Mouse (Mus musculus): ENCODE results near the gene Gm11127. TPM values are rescaled to one million over a fixed set of nuclear protein-coding genes. Genes with fewer than 3 reads are reported as not detected.

Gene Gm11127
- polyA plus RNA-seq, 1 experiment from 2014 or later = not detected

DNA sequence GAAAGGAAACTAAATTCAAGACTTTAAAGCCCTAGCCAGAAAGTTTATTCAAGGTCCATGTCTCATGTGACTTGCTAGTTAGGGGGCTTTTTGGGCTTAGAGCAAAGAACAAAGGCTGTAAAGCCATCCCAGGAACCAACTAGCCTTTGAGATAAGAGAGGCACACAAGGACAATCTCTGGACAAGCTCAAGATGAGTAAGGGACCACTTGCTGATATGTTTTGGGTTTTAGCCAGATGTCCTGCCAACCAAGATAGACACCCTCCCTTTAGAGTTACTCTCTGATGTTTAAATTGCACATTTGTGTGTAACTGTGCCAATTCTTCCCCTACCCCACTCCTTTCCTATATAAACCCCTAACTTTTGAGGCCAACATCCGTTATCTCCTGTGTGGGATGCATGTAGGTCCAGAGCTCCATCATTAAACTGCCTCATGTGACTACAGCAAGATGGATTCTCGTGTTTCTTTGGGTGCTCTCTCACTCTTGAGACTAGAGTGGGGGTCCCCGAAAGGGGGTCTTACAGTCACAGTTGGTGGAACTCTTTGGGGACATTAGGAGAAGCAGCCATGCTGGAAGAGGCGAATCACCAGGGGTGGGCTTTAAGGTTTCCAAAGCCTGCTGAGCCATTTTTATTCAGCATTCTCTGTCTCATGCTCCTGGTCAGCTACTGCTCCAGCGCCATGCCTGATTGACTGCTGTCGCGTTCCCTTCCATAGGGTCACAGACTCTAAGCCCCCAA is 29.1 kb downstream of the Gm11127 start:
- H3K4me2 ChIP-seq (ENCODE audit: low read depth, severe bottlenecking) = no peak overlapping the region
- no peak for ATAC-seq (ENCODE audit: insufficient number of reproducible peaks, low FRiP score, low TSS enrichment, low read depth)
- H3K4me1 ChIP-seq (ENCODE audit: control insufficient read depth, insufficient read depth, low read length) = no peaks in the 10 kb centered on the region
- H3K27ac ChIP-seq (replicated peaks; ENCODE audit: low read depth, low read length) = no peak overlapping the region
- H3K27me3 ChIP-seq (ENCODE audit: control insufficient read depth, insufficient read depth, low read length) = peaks cover 4% of the 10 kb centered on the region; the same call in 1 of the 2 replicates
- 88% methylated on average over 7 of the region's 7 CpGs for WGBS
- no peaks in the 10 kb centered on the region for H3K36me3 ChIP-seq (ENCODE audit: control insufficient read depth, insufficient read depth, low read length)
- no peaks in the 10 kb centered on the region for H3K9me3 ChIP-seq (ENCODE audit: control insufficient read depth, low read length)
- DNase-seq (ENCODE audit: low spot score) = no peak
- no peak overlapping the region for H3K9ac ChIP-seq (ENCODE audit: low read length)
- H3K4me3 ChIP-seq (ENCODE audit: low read depth, low read length) = no peak overlapping the region

DNA sequence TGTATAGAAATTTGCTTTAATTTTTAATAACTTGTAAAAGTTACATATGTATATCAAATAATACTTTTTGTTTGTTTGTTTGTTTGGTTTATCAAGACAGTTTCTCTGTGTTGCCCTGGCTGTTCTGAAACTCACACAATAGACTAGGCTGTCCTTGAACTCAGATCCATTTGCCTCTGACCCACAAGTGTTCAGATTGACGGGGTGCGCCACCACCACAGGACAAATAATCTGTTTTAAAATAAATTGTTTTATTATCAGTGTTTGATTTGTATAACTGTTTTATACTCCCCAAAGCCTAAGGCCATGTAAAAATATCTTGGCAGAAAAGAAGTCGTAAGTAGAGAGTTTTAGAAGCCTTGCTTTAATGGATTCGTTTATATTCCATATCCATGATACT is 30.5 kb downstream of the Gm11127 start:
- Histone ChIP-seq H3K27me3 (ENCODE audit: control insufficient read depth, insufficient read depth, low read length) (peaks cover 4% of the 10 kb centered on the region; the same call in 1 of the 2 replicates), H3K27ac (replicated peaks; ENCODE audit: low read depth, low read length) (no peak overlapping the region), H3K4me3 (ENCODE audit: low read depth, low read length) (no peak overlapping the region), H3K9ac (ENCODE audit: low read length) (no peak overlapping the region), H3K36me3 (ENCODE audit: control insufficient read depth, insufficient read depth, low read length) (no peaks in the 10 kb centered on the region), H3K4me2 (ENCODE audit: low read depth, severe bottlenecking) (no peak overlapping the region), H3K4me1 (ENCODE audit: control insufficient read depth, insufficient read depth, low read length) (no peaks in the 10 kb centered on the region), H3K9me3 (ENCODE audit: control insufficient read depth, low read length) (no peaks in the 10 kb centered on the region)
- ATAC-seq (ENCODE audit: insufficient number of reproducible peaks, low FRiP score, low TSS enrichment, low read depth) (no peak), DNase-seq (ENCODE audit: low spot score) (no peak)
- WGBS = 91% methylated on average over 4 of the region's 4 CpGs

DNA sequence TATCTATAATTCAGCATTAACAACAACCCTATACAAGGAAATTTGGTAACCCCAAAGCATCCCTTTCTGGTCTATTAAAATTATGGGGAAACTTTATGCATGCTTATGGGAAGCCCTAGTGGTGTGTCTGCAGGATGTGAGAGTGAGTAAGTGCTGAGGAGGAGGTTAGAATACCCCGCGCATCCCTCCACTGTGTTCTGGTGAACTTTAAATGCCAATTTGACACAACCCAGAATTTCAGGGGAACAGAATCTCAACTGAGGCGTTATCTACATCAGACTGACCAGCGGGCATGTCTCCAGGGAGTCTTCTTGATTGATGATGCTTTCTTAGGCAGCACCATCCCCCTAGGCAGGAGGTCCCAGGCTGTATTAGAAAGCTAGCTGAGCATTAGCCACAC is 32.3 kb downstream of the Gm11127 start:
- no peaks in the 10 kb centered on the region for H3K27me3 ChIP-seq (ENCODE audit: control insufficient read depth, insufficient read depth, low read length)
- H3K4me3 ChIP-seq (ENCODE audit: low read depth, low read length) = no peak overlapping the region
- no peaks in the 10 kb centered on the region for H3K4me1 ChIP-seq (ENCODE audit: control insufficient read depth, insufficient read depth, low read length)
- H3K9me3 ChIP-seq (ENCODE audit: control insufficient read depth, low read length) = no peaks in the 10 kb centered on the region
- no peak overlapping the region for H3K27ac ChIP-seq (replicated peaks; ENCODE audit: low read depth, low read length)
- H3K9ac ChIP-seq (ENCODE audit: low read length) = no peak overlapping the region
- ATAC-seq (ENCODE audit: insufficient number of reproducible peaks, low FRiP score, low TSS enrichment, low read depth) = no peak
- H3K36me3 ChIP-seq (ENCODE audit: control insufficient read depth, insufficient read depth, low read length) = no peaks in the 10 kb centered on the region
- DNase-seq (ENCODE audit: low spot score) = no peak
- WGBS = 70% methylated on average over 4 of the region's 4 CpGs
- no peak overlapping the region for H3K4me2 ChIP-seq (ENCODE audit: low read depth, severe bottlenecking)

DNA sequence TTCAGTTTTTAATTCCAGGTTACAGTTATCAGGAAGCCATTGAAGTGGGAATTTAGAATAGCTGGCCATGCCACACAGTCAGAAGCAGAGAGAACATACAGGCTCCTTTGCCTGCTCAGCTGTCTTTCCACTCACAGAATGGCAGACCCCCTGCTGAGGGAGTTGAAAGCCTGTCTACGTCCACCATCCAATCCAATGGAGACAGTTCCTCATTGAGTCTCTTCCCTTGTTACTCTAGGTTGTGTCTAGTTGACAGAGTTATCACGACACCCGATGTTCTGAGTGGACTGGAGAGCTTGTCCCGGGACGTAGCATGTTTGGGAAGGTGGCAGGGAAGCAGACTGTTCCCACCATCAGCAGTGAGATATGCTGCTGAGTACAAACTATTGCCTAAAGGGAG is 33.0 kb downstream of the Gm11127 start:
- Histone ChIP-seq H3K36me3 (ENCODE audit: control insufficient read depth, insufficient read depth, low read length) (no peaks in the 10 kb centered on the region), H3K9ac (ENCODE audit: low read length) (no peak overlapping the region), H3K4me1 (ENCODE audit: control insufficient read depth, insufficient read depth, low read length) (no peaks in the 10 kb centered on the region), H3K9me3 (ENCODE audit: control insufficient read depth, low read length) (no peaks in the 10 kb centered on the region), H3K27me3 (ENCODE audit: control insufficient read depth, insufficient read depth, low read length) (no peaks in the 10 kb centered on the region), H3K4me2 (ENCODE audit: low read depth, severe bottlenecking) (no peak overlapping the region), H3K27ac (replicated peaks; ENCODE audit: low read depth, low read length) (no peak overlapping the region), H3K4me3 (ENCODE audit: low read depth, low read length) (no peak overlapping the region)
- no peak for ATAC-seq (ENCODE audit: insufficient number of reproducible peaks, low FRiP score, low TSS enrichment, low read depth)
- no peak for DNase-seq (ENCODE audit: low spot score)
- WGBS = 72% methylated on average over 5 of the region's 5 CpGs

DNA sequence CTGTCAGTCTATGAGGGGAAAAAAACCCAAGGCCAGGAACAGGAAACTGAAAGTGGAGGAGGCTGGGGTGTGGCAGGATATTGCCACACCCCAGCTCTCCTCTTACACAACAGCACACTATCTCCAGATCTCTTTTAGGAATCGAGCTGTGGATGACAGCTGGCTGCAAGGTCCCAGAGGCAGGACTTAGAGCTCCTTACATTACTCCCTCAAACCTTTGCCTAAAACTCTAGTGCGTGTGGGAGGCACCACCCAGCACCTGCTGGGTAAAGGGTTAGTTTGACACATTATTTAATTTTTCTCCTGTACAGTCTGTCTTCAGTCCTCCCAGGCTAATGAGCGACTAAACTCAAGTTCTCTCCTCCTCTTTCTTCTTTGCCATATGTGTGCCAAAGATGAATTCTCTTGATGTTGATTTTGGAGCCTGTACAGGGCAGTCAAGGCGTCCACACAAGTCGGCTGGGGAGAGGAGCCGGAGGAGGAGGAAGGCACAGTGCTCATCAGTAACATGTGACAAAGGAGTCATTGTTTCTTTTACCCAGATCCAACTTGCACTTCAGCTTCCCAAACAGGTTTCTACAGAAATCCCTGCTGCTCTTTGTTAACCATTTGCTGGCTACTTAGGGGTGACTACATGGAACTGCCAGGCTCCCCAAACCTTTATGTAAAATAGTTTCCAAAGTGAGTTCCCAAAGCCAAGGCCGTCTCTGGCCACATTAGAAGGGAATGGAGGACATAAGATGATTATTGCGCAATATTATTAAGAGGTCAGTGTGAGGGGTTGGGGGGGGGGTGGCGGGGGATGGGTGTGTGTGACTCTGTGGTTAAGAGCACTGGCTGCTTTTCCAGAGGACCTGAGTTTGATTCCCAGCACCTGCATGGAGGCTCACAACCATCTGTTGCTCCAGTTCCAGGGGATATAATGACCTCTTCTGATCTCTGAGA is 34.2 kb downstream of the Gm11127 start:
- 75% methylated on average over 9 of the region's 9 CpGs for WGBS
- H3K9me3 ChIP-seq (ENCODE audit: control insufficient read depth, low read length) = no peaks in the 10 kb centered on the region
- ATAC-seq (ENCODE audit: insufficient number of reproducible peaks, low FRiP score, low TSS enrichment, low read depth) (no peak), DNase-seq (ENCODE audit: low spot score) (no peak)
- no peak overlapping the region for H3K4me2 ChIP-seq (ENCODE audit: low read depth, severe bottlenecking)
- H3K9ac ChIP-seq (ENCODE audit: low read length) = no peak overlapping the region
- no peaks in the 10 kb centered on the region for H3K27me3 ChIP-seq (ENCODE audit: control insufficient read depth, insufficient read depth, low read length)
- H3K4me1 ChIP-seq (ENCODE audit: control insufficient read depth, insufficient read depth, low read length) = no peaks in the 10 kb centered on the region
- H3K36me3 ChIP-seq (ENCODE audit: control insufficient read depth, insufficient read depth, low read length) = no peaks in the 10 kb centered on the region
- no peak overlapping the region for H3K27ac ChIP-seq (replicated peaks; ENCODE audit: low read depth, low read length)
- H3K4me3 ChIP-seq (ENCODE audit: low read depth, low read length) = no peak overlapping the region

DNA sequence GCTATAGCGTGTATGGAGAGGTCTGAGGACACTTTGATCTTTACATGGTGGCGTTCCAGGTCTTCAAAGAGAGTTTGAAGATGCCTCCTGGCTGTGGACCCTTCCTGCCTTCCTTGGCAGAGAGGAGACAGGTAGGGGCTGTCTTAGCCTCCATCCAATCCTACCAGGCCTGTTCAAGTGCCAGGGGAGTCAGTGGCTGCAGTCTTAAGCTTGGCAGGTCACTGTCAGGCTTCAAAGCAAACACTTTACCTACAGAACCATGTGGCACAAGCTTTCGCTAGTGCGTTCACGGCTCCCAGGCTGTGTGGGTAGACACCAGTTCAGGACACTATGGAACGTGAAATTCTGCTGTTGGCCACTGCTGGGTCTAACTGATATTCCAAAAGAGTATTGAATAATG is 35.2 kb downstream of the Gm11127 start:
- Histone ChIP-seq H3K4me2 (ENCODE audit: low read depth, severe bottlenecking) (no peak overlapping the region), H3K27me3 (ENCODE audit: control insufficient read depth, insufficient read depth, low read length) (no peaks in the 10 kb centered on the region), H3K9ac (ENCODE audit: low read length) (no peak overlapping the region), H3K36me3 (ENCODE audit: control insufficient read depth, insufficient read depth, low read length) (no peaks in the 10 kb centered on the region), H3K4me3 (ENCODE audit: low read depth, low read length) (no peak overlapping the region), H3K4me1 (ENCODE audit: control insufficient read depth, insufficient read depth, low read length) (no peaks in the 10 kb centered on the region), H3K9me3 (ENCODE audit: control insufficient read depth, low read length) (no peaks in the 10 kb centered on the region), H3K27ac (replicated peaks; ENCODE audit: low read depth, low read length) (no peak overlapping the region)
- DNase-seq (ENCODE audit: low spot score) (no peak), ATAC-seq (ENCODE audit: insufficient number of reproducible peaks, low FRiP score, low TSS enrichment, low read depth) (no peak)
- WGBS = 87% methylated on average over 6 of the region's 6 CpGs

DNA sequence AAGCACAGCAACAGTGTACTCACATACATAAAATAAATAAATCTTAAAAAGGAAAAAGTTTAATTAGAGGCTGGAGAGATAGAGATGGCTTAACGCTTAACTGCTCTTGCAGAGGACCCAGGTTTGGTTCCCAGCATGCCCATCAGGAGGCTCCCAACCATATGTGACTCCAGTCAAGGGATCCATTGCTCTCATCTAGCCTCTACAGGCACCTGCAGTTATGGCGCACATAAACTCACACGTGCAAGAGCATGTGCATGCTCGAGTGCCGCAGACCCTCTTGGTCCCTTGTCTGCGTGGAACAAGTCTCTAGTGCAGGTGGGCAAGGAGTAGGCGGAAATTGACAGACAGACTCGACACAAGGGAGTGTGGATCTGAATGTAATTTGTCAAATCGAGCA is 36.1 kb downstream of the Gm11127 start:
- no peak overlapping the region for H3K9ac ChIP-seq (ENCODE audit: low read length)
- ATAC-seq (ENCODE audit: insufficient number of reproducible peaks, low FRiP score, low TSS enrichment, low read depth) = no peak
- H3K4me2 ChIP-seq (ENCODE audit: low read depth, severe bottlenecking) = no peak overlapping the region
- WGBS = 93% methylated on average over 9 of the region's 9 CpGs
- H3K27ac ChIP-seq (replicated peaks; ENCODE audit: low read depth, low read length) = no peak overlapping the region
- no peaks in the 10 kb centered on the region for H3K36me3 ChIP-seq (ENCODE audit: control insufficient read depth, insufficient read depth, low read length)
- DNase-seq (ENCODE audit: low spot score) = no peak
- H3K4me1 ChIP-seq (ENCODE audit: control insufficient read depth, insufficient read depth, low read length) = no peaks in the 10 kb centered on the region
- H3K9me3 ChIP-seq (ENCODE audit: control insufficient read depth, low read length) = no peaks in the 10 kb centered on the region
- no peak overlapping the region for H3K4me3 ChIP-seq (ENCODE audit: low read depth, low read length)
- no peaks in the 10 kb centered on the region for H3K27me3 ChIP-seq (ENCODE audit: control insufficient read depth, insufficient read depth, low read length)

DNA sequence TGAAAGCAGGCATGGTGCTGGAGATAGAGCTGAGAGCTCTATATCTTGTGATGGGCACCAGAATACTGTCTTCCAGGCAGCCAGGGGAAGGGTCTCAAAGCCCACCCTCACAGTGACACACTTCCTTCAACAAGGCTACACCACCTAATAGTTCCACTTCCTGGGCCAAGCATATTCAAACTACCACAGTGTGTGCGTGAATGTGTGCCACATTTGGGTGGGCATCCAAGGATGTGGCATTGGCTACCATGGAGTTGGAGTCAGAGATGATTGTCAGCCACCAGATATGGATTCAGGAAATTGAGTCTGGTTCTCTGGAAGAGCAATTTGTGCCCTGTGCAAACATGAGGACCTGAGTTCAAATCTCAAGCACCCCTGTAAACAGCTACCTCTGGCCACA is 36.9 kb downstream of the Gm11127 start:
- WGBS = 81% methylated on average over 1 of the region's 1 CpGs
- Histone ChIP-seq H3K27ac (replicated peaks; ENCODE audit: low read depth, low read length) (no peak overlapping the region), H3K9ac (ENCODE audit: low read length) (no peak overlapping the region), H3K36me3 (ENCODE audit: control insufficient read depth, insufficient read depth, low read length) (no peaks in the 10 kb centered on the region), H3K4me2 (ENCODE audit: low read depth, severe bottlenecking) (no peak overlapping the region), H3K27me3 (ENCODE audit: control insufficient read depth, insufficient read depth, low read length) (no peaks in the 10 kb centered on the region), H3K4me1 (ENCODE audit: control insufficient read depth, insufficient read depth, low read length) (no peaks in the 10 kb centered on the region), H3K4me3 (ENCODE audit: low read depth, low read length) (no peak overlapping the region), H3K9me3 (ENCODE audit: control insufficient read depth, low read length) (no peaks in the 10 kb centered on the region)
- no peak for DNase-seq (ENCODE audit: low spot score)
- ATAC-seq (ENCODE audit: insufficient number of reproducible peaks, low FRiP score, low TSS enrichment, low read depth) = no peak

Data from limb, embryonic 11.5 days (tissue).